19 mouse cellular contexts compared by ENCODE assay signal in genomic region chr9:27323412-27323811, GRCm38 (mm10). TPM values are rescaled to one million over a fixed set of nuclear protein-coding genes. Genes with fewer than 3 reads are reported as not detected.
"Had no signal": no experiment of that assay in that cellular context is flagged by ENCODE, and none has a peak within 500 bp of the region (broad histone marks: within the 10 kb centered on the region; RNA-seq: fewer than 3 reads in every experiment).

No protein-coding gene starts in this region.

- H3K4me3 ChIP-seq: midbrain, embryonic 13.5 days; midbrain, embryonic 15.5 days; myocyte; neural tube, embryonic 13.5 days; neural tube, embryonic 15.5 days had no signal

- DNase-seq: lung, adult 18-20 months; lung, embryonic 14.5 days; lung, postnatal 10 days; lung, postnatal 4 days; retina, postnatal 1 day; right cerebral cortex, adult 18-20 months; right cerebral cortex, postnatal 25 days; right cerebral cortex, postnatal 4 days; spleen, adult 18-20 months; thymus, adult 18-20 months; thymus, postnatal 14 days; thymus, postnatal 36 days had no signal

- H3K4me2 ChIP-seq: lung, embryonic 14.5 days; midbrain, embryonic 11.5 days; midbrain, embryonic 13.5 days; midbrain, embryonic 15.5 days; neural tube, embryonic 13.5 days; neural tube, embryonic 15.5 days had no signal

- H3K4me1 ChIP-seq: midbrain, embryonic 13.5 days; midbrain, embryonic 15.5 days had no signal

- H3K27me3 ChIP-seq: midbrain, embryonic 13.5 days; midbrain, embryonic 15.5 days; neural tube, embryonic 13.5 days had no signal

- H3K27ac ChIP-seq: midbrain, embryonic 13.5 days; midbrain, embryonic 15.5 days; neural tube, embryonic 13.5 days; neural tube, embryonic 15.5 days had no signal

- H3K9me3 ChIP-seq: midbrain, embryonic 13.5 days; midbrain, embryonic 15.5 days; neural tube, embryonic 13.5 days; neural tube, embryonic 15.5 days had no signal

- H3K9ac ChIP-seq: lung, embryonic 14.5 days; midbrain, embryonic 13.5 days; midbrain, embryonic 15.5 days; neural tube, embryonic 13.5 days; neural tube, embryonic 15.5 days had no signal

RNA-seq across cellular contexts. Expression of gene Igsf9b, which starts 24.4 kb away (rescaled TPM):
- total RNA-seq: megakaryocyte-erythroid progenitor cell, adult 5-6 weeks had no signal
